Mouse (Mus musculus) hindbrain, embryonic 14.5 days (tissue): ENCODE measurements around the gene Cpsf6. TPM values are rescaled to one million over a fixed set of nuclear protein-coding genes. Genes with fewer than 3 reads are reported as not detected.

Experiments
- ATAC-seq: fragments of 200-750 bp; cut with Nextera tagmentation; 2 replicates; pipeline ENCODE4 v1.8.0; 2017; ENCODE audit warnings: moderate number of reproducible peaks, mild to moderate bottlenecking, moderate TSS enrichment, moderate library complexity; ENCODE audit not compliant: low FRiP score
- DNase-seq: peaks from one replicate; pipeline ENCODE4 v3.0.0-alpha.2; 2015; ENCODE audit warnings: low spot score
- H3K27ac ChIP-seq: fragments of 300-500 bp; sonication (generic); 2 replicates; pipeline ENCODE4 v1.5.1; 2014; ENCODE audit warnings: mild to moderate bottlenecking, moderate library complexity
- H3K27me3 ChIP-seq: fragments of 300-500 bp; sonication (generic); 2 replicates; pipeline ENCODE4 v1.6.1; 2014; ENCODE audit warnings: mild to moderate bottlenecking, low read length, mixed read lengths; ENCODE audit not compliant: control insufficient read depth, insufficient read depth
- H3K36me3 ChIP-seq: fragments of 300-500 bp; sonication (generic); replicated peaks from 2 replicates; pipeline ENCODE4 v1.6.1; 2014; ENCODE audit not compliant: control insufficient read depth, insufficient read depth
- H3K4me1 ChIP-seq: fragments of 300-500 bp; sonication (generic); replicated peaks from 2 replicates; pipeline ENCODE4 v1.6.1; 2014; ENCODE audit warnings: antibody characterized with exemption, low read length, mixed read lengths; ENCODE audit not compliant: control insufficient read depth, insufficient read depth
- H3K4me2 ChIP-seq: fragments of 300-500 bp; sonication (generic); replicated peaks from 2 replicates; pipeline ENCODE4 v1.6.1; 2014; ENCODE audit warnings: mild to moderate bottlenecking, moderate library complexity
- H3K4me3 ChIP-seq: fragments of 300-500 bp; sonication (generic); replicated peaks from 2 replicates; pipeline ENCODE4 v1.5.1; 2014; ENCODE audit warnings: mild to moderate bottlenecking, low read length
- H3K9ac ChIP-seq: fragments of 300-500 bp; sonication (generic); 2 replicates; pipeline ENCODE4 v1.6.1; 2014
- H3K9me3 ChIP-seq: fragments of 300-500 bp; sonication (generic); 2 replicates; pipeline ENCODE4 v1.6.1; 2016; ENCODE audit warnings: low read length; ENCODE audit not compliant: control insufficient read depth
- WGBS: fragments of 180-500 bp; shearing (Covaris S2); extraction: QIAGEN DNeasy Blood & Tissue Kit; methylation state at CpG from one replicate; pipeline ENCODE4 v1.1.7; 2014; 5-methylcytosine and 5-hydroxymethylcytosine counted together
- polyA plus RNA-seq: library from polyadenylated mRNA; unstranded; fragments of >200 nt; fragmentation: Nextera tagmentation; extraction: Ambion mirVana; gene quantifications from 2 replicates; pipeline ENCODE4 v1.2.1, GENCODE M21; 2014

Cpsf6 gene
- polyA plus RNA-seq, 1 experiment from 2014 or later = 152 TPM

GRCm38 (mm10) chr10:117382996-117383550 is 3.3 kb upstream of the Cpsf6 start:
- no peak for ATAC-seq

GRCm38 (mm10) chr10:117382146-117382545 is 2.3 kb upstream of the Cpsf6 start:
- Histone ChIP-seq H3K36me3 (no peaks in the 10 kb centered on the region), H3K27ac (no peak overlapping the region), H3K9ac (no peak overlapping the region), H3K9me3 (no peaks in the 10 kb centered on the region), H3K4me2 (no peak overlapping the region), H3K4me1 (no peaks in the 10 kb centered on the region), H3K4me3 (no peak overlapping the region), H3K27me3 (no peaks in the 10 kb centered on the region)
- no peak for DNase-seq
- no peak for ATAC-seq
- 86% methylated on average over 2 of the region's 2 CpGs for WGBS

More at GRCm38 (mm10) chr10:117382996-117383550, 3.3 kb upstream of the Cpsf6 start:
- H3K27ac ChIP-seq = no peak overlapping the region
- no peaks in the 10 kb centered on the region for H3K27me3 ChIP-seq
- no peak overlapping the region for H3K4me2 ChIP-seq
- no peaks in the 10 kb centered on the region for H3K9me3 ChIP-seq
- no peak overlapping the region for H3K4me3 ChIP-seq
- H3K4me1 ChIP-seq = no peaks in the 10 kb centered on the region
- WGBS = 65% methylated on average over 8 of the region's 8 CpGs
- H3K9ac ChIP-seq = no peak overlapping the region
- no peaks in the 10 kb centered on the region for H3K36me3 ChIP-seq
- no peak for DNase-seq

- Histone ChIP-seq H3K36me3 (no peaks in the 10 kb centered on the region), H3K4me1 (no peaks in the 10 kb centered on the region), H3K27ac (no peak overlapping the region), H3K4me2 (no peak overlapping the region), H3K4me3 (no peak overlapping the region), H3K9me3 (no peaks in the 10 kb centered on the region), H3K27me3 (no peaks in the 10 kb centered on the region), H3K9ac (no peak overlapping the region)
- 96% methylated on average over 4 of the region's 4 CpGs for WGBS
- DNase-seq = no peak
- no peak for ATAC-seq
These were observed 1.1 kb upstream of the Cpsf6 start for GRCm38 (mm10) chr10:117380721-117381570.

- DNase-seq = no peak
- Histone ChIP-seq H3K9me3 (no peaks in the 10 kb centered on the region), H3K27me3 (no peaks in the 10 kb centered on the region), H3K27ac (no peak overlapping the region), H3K4me3 (no peak overlapping the region), H3K4me2 (no peak overlapping the region), H3K36me3 (no peaks in the 10 kb centered on the region), H3K4me1 (peaks cover 10% of the 10 kb centered on the region), H3K9ac (no peak overlapping the region)
- WGBS = 93% methylated on average over 2 of the region's 2 CpGs
- ATAC-seq = no peak
These were observed 374 bp downstream of the Cpsf6 start for GRCm38 (mm10) chr10:117379441-117379840.

- DNase-seq (no peak), ATAC-seq (no peak)
- WGBS = 93% methylated on average over 3 of the region's 3 CpGs
- H3K27ac ChIP-seq = no peak overlapping the region
- H3K4me2 ChIP-seq = no peak overlapping the region
- no peak overlapping the region for H3K9ac ChIP-seq
- H3K9me3 ChIP-seq = no peaks in the 10 kb centered on the region
- no peak overlapping the region for H3K4me3 ChIP-seq
- H3K36me3 ChIP-seq = no peaks in the 10 kb centered on the region; the same call in 1 of the 2 replicates
- H3K4me1 ChIP-seq = peaks cover 14% of the 10 kb centered on the region
- no peaks in the 10 kb centered on the region for H3K27me3 ChIP-seq
These were observed 1.2 kb downstream of the Cpsf6 start for GRCm38 (mm10) chr10:117378642-117379041.

GRCm38 (mm10) chr10:117378291-117378555 is 1.6 kb downstream of the Cpsf6 start:
- H3K27ac ChIP-seq = no peak overlapping the region
- ATAC-seq = no peak
- H3K36me3 ChIP-seq = no peaks in the 10 kb centered on the region; the same call in 1 of the 2 replicates
- no peak for DNase-seq
- 94% methylated on average over 11 of the region's 11 CpGs for WGBS
- no peaks in the 10 kb centered on the region for H3K27me3 ChIP-seq
- no peak overlapping the region for H3K4me2 ChIP-seq
- peaks cover 14% of the 10 kb centered on the region for H3K4me1 ChIP-seq
- no peaks in the 10 kb centered on the region for H3K9me3 ChIP-seq
- H3K4me3 ChIP-seq = no peak overlapping the region
- H3K9ac ChIP-seq = no peak overlapping the region

GRCm38 (mm10) chr10:117377431-117378290 is 2.2 kb downstream of the Cpsf6 start:
- DNase-seq (peak; percentile 40), ATAC-seq (no peak)
- Histone ChIP-seq H3K27me3 (no peaks in the 10 kb centered on the region), H3K36me3 (no peaks in the 10 kb centered on the region; the same call in 1 of the 2 replicates), H3K9me3 (no peaks in the 10 kb centered on the region), H3K4me2 (peak overlapping the region; percentile 68), H3K9ac (peak overlapping the region; percentile 100), H3K4me3 (peak overlapping the region; percentile 97), H3K27ac (peak overlapping the region; percentile 97), H3K4me1 (peaks cover 14% of the 10 kb centered on the region)
- 18% methylated on average over 16 of the region's 16 CpGs for WGBS

- DNase-seq (peak; percentile 99), ATAC-seq (peak; percentile 97)
- peak overlapping the region; percentile 100 for H3K9ac ChIP-seq
- H3K9me3 ChIP-seq = no peaks in the 10 kb centered on the region
- no peaks in the 10 kb centered on the region for H3K27me3 ChIP-seq
- no peaks in the 10 kb centered on the region; the same call in 1 of the 2 replicates for H3K36me3 ChIP-seq
- H3K4me1 ChIP-seq = peaks cover 14% of the 10 kb centered on the region
- H3K4me3 ChIP-seq = peak overlapping the region; percentile 97
- WGBS = under 1% methylated on average over 77 of the region's 86 CpGs
- peak overlapping the region; percentile 68 for H3K4me2 ChIP-seq
- H3K27ac ChIP-seq = peak overlapping the region; percentile 97
These were observed 3.1 kb downstream of the Cpsf6 start for GRCm38 (mm10) chr10:117376580-117377189.
